Mouse (Mus musculus): ENCODE results near the gene Hist1h2bl.
A peak's percentile ranks its signal among the peaks of the same experiment; 100 is the strongest.
"Not testable (repeated sequence)": the region's sequence is repeated elsewhere in the genome, so short reads cannot be mapped to it uniquely, and the experiment has no call there.

The Hist1h2bl gene

GRCm38 (mm10) chr13:21722993-21723836 lies 7.3 kb upstream of the Hist1h2bl start:
- no peaks in the 10 kb centered on the region; the same call in 1 of the 2 replicates for H3K36me3 ChIP-seq (ENCODE audit: insufficient read depth, low read length)
- H3K4me3 ChIP-seq (replicated peaks; ENCODE audit: low read length), result no peak overlapping the region
- no peaks in the 10 kb centered on the region for H3K27me3 ChIP-seq (ENCODE audit: insufficient read depth, low read length)
- peaks cover 23% of the 10 kb centered on the region for H3K4me1 ChIP-seq (replicated peaks; ENCODE audit: low read depth, low read length)
- H3K9me3 ChIP-seq (ENCODE audit: low read length), result peaks cover 41% of the 10 kb centered on the region
- no peak for TF ChIP-seq CTCF (conservative IDR thresholded peaks at IDR 0.05; ENCODE audit: low read length)
- no peak for TF ChIP-seq NANOG (IDR thresholded peaks at IDR 0.05; ENCODE audit: borderline replicate concordance, low read length)
- no peak for TF ChIP-seq POU5F1 (IDR thresholded peaks at IDR 0.05; ENCODE audit: borderline replicate concordance, low read length)

GRCm38 (mm10) chr13:21722373-21722925 lies 6.5 kb upstream of the Hist1h2bl start:
- H3K9me3 ChIP-seq (ENCODE audit: low read length), result peaks cover 33% of the 10 kb centered on the region
- no peaks in the 10 kb centered on the region for H3K27me3 ChIP-seq (ENCODE audit: insufficient read depth, low read length)
- H3K4me3 ChIP-seq (replicated peaks; ENCODE audit: low read length), result peak overlapping the region; percentile 39; the same call in 1 of the 2 replicates
- H3K4me1 ChIP-seq (replicated peaks; ENCODE audit: low read depth, low read length), result peaks cover 23% of the 10 kb centered on the region
- TF ChIP-seq POU5F1 (IDR thresholded peaks at IDR 0.05; ENCODE audit: borderline replicate concordance, low read length) (no peak), NANOG (IDR thresholded peaks at IDR 0.05; ENCODE audit: borderline replicate concordance, low read length) (no peak), CTCF (conservative IDR thresholded peaks at IDR 0.05; ENCODE audit: low read length) (no peak)
- no peaks in the 10 kb centered on the region; the same call in 1 of the 2 replicates for H3K36me3 ChIP-seq (ENCODE audit: insufficient read depth, low read length)

- not testable (repeated sequence) for H3K36me3 ChIP-seq (ENCODE audit: insufficient read depth, low read length); H3K27me3 ChIP-seq (ENCODE audit: insufficient read depth, low read length)
- H3K4me3 ChIP-seq (replicated peaks; ENCODE audit: low read length), result peak within 1 kb of the TSS; percentile 66
- peaks cover 23% of the 10 kb centered on the region for H3K4me1 ChIP-seq (replicated peaks; ENCODE audit: low read depth, low read length)
- H3K9me3 ChIP-seq (ENCODE audit: low read length), result peaks cover 28% of the 10 kb centered on the region
These were observed 5.9 kb upstream of the Hist1h2bl start, which contains the start of gene Hist1h2bm for GRCm38 (mm10) chr13:21721757-21722372. Gene Hist1h2bm (plus strand): TSS chr13:21722044.

GRCm38 (mm10) chr13:21721107-21721756 lies 5.3 kb upstream of the Hist1h2bl start:
- Histone ChIP-seq H3K4me1 (replicated peaks; ENCODE audit: low read depth, low read length) (peaks cover 23% of the 10 kb centered on the region), H3K4me3 (replicated peaks; ENCODE audit: low read length) (peak overlapping the region; percentile 66), H3K9me3 (ENCODE audit: low read length) (peaks cover 21% of the 10 kb centered on the region)
- not testable (repeated sequence) for H3K27me3 ChIP-seq (ENCODE audit: insufficient read depth, low read length); H3K36me3 ChIP-seq (ENCODE audit: insufficient read depth, low read length)

- no peaks in the 10 kb centered on the region for H3K36me3 ChIP-seq (ENCODE audit: insufficient read depth, low read length)
- peaks cover 30% of the 10 kb centered on the region for H3K4me1 ChIP-seq (replicated peaks; ENCODE audit: low read depth, low read length)
- TF ChIP-seq CTCF (conservative IDR thresholded peaks at IDR 0.05; ENCODE audit: low read length), result no peak
- no peak for TF ChIP-seq POU5F1 (IDR thresholded peaks at IDR 0.05; ENCODE audit: borderline replicate concordance, low read length)
- no peak for TF ChIP-seq NANOG (IDR thresholded peaks at IDR 0.05; ENCODE audit: borderline replicate concordance, low read length)
- H3K4me3 ChIP-seq (replicated peaks; ENCODE audit: low read length), result peak overlapping the region; percentile 75
- H3K27me3 ChIP-seq (ENCODE audit: insufficient read depth, low read length), result no peaks in the 10 kb centered on the region
- no peaks in the 10 kb centered on the region for H3K9me3 ChIP-seq (ENCODE audit: low read length)
These were observed 2.6 kb upstream of the Hist1h2bl start for GRCm38 (mm10) chr13:21718381-21719080.

GRCm38 (mm10) chr13:21717397-21718357 lies 1.7 kb upstream of the Hist1h2bl start, which contains the start of gene Hist1h3h:
Gene Hist1h3h (plus strand): TSS chr13:21717659.
- not testable (repeated sequence) for H3K9me3 ChIP-seq (ENCODE audit: low read length); H3K27me3 ChIP-seq (ENCODE audit: insufficient read depth, low read length); H3K36me3 ChIP-seq (ENCODE audit: insufficient read depth, low read length)
- peaks cover 30% of the 10 kb centered on the region for H3K4me1 ChIP-seq (replicated peaks; ENCODE audit: low read depth, low read length)
- peak within 1 kb of the TSS; percentile 75 for H3K4me3 ChIP-seq (replicated peaks; ENCODE audit: low read length)

- H3K27me3 ChIP-seq (ENCODE audit: insufficient read depth, low read length); H3K36me3 ChIP-seq (ENCODE audit: insufficient read depth, low read length); H3K9me3 ChIP-seq (ENCODE audit: low read length): not testable (repeated sequence)
- H3K4me1 ChIP-seq (replicated peaks; ENCODE audit: low read depth, low read length), result peaks cover 29% of the 10 kb centered on the region
- peak overlapping the region; percentile 75 for H3K4me3 ChIP-seq (replicated peaks; ENCODE audit: low read length)
These were observed 823 bp upstream of the Hist1h2bl start for GRCm38 (mm10) chr13:21716540-21717391.
